Comparison of ENCODE assay signal across 10 mouse cellular contexts in genomic region chr12:99321633-99322431, GRCm38 (mm10).
DNase-seq lines count a peak whose midpoint lies in the region; ATAC-seq lines count a peak whose summit lies in the region.
"Had no signal": no experiment of that assay in that cellular context is flagged by ENCODE, and none has a peak within 500 bp of the region (broad histone marks: within the 10 kb centered on the region; RNA-seq: fewer than 3 reads in every experiment).

No protein-coding gene starts in this region.

- H3K9ac ChIP-seq in liver, embryonic 12.5 days = no peak overlapping the region

- DNase-seq in left cerebral cortex, postnatal 4 days = peak; percentile 52
- DNase-seq in left cerebral cortex, postnatal 36 days (ENCODE audit: low spot score in 2 of 2) = no peak
- peak; percentile 76 for DNase-seq in MEL-GATA-1-ER (ENCODE audit: extremely low read depth, low read depth)
- peak; percentile 51 for DNase-seq in thymus, postnatal 14 days
- no peak for DNase-seq in heart, embryonic 10.5 days (ENCODE audit: low spot score)
- no peak for DNase-seq in layer of hippocampus, adult 18-20 months (ENCODE audit: low spot score in 2 of 2)
- DNase-seq: adrenal gland, postnatal 10 days; heart, adult 11 months; heart, postnatal 36 days had no signal

- no peaks in the 10 kb centered on the region for H3K27me3 ChIP-seq in liver, embryonic 12.5 days (replicated peaks)
- no peaks in the 10 kb centered on the region for H3K27me3 ChIP-seq in heart, embryonic 10.5 days (ENCODE audit: insufficient read depth, poor library complexity, severe bottlenecking)

- intact Hi-C loops in left cerebral cortex, postnatal 4 days (cut with DNase I) = no loop called here
- intact Hi-C loops in left cerebral cortex, postnatal 36 days (cut with DNase I) = no loop called here

- H3K36me3 ChIP-seq in liver, embryonic 12.5 days = no peaks in the 10 kb centered on the region
- 0 out of 2 replicates have a peak, but pooled peaks cover 4% of the 10 kb centered on the region for H3K36me3 ChIP-seq in heart, embryonic 10.5 days

- H3K4me2 ChIP-seq in liver, embryonic 12.5 days = peak overlapping the region; percentile 59

- H3K4me1 ChIP-seq in liver, embryonic 12.5 days = peaks cover 53% of the 10 kb centered on the region
- H3K4me1 ChIP-seq in heart, embryonic 10.5 days = peaks cover 45% of the 10 kb centered on the region

- 0 out of 2 replicates have a peak overlapping the region, but pooled peaks have one; percentile 1 for H3K4me3 ChIP-seq in liver, embryonic 12.5 days
- no peak overlapping the region for H3K4me3 ChIP-seq in heart, embryonic 10.5 days

- ATAC-seq in liver, embryonic 12.5 days = peak; percentile 87

- no peaks in the 10 kb centered on the region for H3K9me3 ChIP-seq in liver, embryonic 12.5 days (replicated peaks)
- no peaks in the 10 kb centered on the region for H3K9me3 ChIP-seq in heart, embryonic 10.5 days

- WGBS in liver, embryonic 12.5 days (ENCODE audit: insufficient replicate concordance) = 24% methylated on average over 12 of the region's 12 CpGs
- 86% methylated on average over 12 of the region's 12 CpGs for WGBS in heart, embryonic 10.5 days

- H3K27ac ChIP-seq in liver, embryonic 12.5 days = peak overlapping the region; percentile 68
- H3K27ac ChIP-seq in heart, embryonic 10.5 days = no peak overlapping the region

Comparison
In these comparisons a context has a peak if more than half of its experiments do, and no peak if none do; other contexts are left out.
1. DNase-seq: peak in left cerebral cortex, postnatal 4 days (single experiment), MEL-GATA-1-ER (single experiment) and thymus, postnatal 14 days (single experiment); none in left cerebral cortex, postnatal 36 days (0 of 2), heart, embryonic 10.5 days (single experiment) and layer of hippocampus, adult 18-20 months (0 of 2).